Mouse (Mus musculus): ENCODE data around the gene Meis2.

Meis2 gene

DNA sequence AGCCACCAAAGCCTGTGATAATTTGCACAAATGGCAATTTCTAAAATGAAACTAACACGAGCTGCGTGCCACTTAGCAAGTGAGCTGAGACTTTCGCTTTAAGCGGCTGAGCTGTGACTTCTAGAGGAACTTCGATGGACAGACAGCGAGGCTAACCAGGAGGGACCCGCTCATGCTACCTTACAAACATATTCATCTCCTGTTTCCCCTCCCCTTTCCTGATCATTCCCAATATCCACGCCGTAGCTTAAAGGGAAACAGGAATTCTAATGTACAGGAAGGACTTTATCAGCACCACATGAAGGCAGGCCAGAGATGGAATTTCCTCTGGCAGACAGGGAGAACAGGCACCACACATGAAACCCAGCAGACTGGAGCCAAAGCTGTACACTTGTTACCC, 15.9 kb downstream of the Meis2 start:
- DNase-seq (ENCODE audit: low read depth, low spot score), result no peak

- no peak for DNase-seq (ENCODE audit: low read depth, low spot score)
These were observed 18.3 kb downstream of the Meis2 start for GRCm38 (mm10) chr2:116047365-116047764.

- no peak for DNase-seq (ENCODE audit: low read depth, low spot score)
These were observed 20.6 kb downstream of the Meis2 start for GRCm38 (mm10) chr2:116045048-116045447.

DNA sequence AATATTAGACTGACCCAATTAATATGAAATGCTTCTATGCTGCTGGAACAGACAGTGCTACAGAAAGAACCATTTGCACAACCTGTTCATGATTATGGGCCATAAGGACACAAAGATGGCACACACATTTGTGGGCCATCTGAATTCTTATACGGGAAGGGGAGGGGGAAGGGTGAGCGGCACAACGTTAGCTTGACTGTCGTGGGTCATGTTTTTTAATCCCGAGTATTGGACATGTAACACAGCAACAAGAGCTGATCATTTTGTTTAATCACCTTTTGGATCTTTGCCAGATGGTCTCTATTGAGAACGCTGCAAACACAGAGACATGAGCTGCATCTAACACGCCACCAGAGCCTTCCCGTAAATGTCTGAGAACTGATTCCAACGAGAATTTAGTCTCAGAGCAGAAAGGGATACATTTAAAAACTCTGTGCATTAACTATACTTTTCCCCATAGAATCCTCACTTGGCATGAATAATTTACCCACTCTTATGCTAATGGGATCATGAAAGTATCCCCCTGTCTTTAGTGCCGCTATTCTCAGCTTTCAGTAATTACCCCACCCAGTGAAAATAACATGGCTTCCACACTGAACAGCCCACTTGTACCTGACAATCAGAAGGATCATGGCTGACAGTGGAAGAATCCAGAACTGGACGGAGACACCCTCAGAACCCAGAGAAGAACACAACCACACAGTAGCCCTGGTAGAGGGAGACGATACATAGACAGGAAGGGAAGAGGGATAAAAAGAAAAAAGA, 22.5 kb downstream of the Meis2 start:
- no peak for DNase-seq (ENCODE audit: low read depth, low spot score)

DNA sequence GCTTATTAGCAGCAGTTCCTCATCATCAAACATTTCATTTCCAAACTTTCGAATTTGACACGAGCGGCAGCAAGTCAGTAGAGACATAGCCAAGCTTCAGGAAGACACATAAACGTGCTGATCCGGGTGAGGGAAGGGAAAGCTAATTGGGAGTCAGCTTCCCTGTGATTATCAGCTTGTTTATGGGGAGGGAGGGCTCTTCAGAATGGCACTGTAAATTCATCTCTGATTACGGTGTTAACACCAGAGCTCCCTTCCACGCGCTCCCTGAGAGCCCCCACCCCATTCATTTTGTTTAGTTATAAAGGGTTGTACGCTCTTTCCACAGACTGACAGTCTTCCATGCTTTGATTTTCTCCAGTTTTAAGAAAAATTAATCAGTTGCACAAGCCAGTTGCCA, 23.2 kb downstream of the Meis2 start:
- no peak for DNase-seq (ENCODE audit: low read depth, low spot score)

GRCm38 (mm10) chr2:116041683-116042262, 23.9 kb downstream of the Meis2 start:
- DNase-seq (ENCODE audit: low read depth, low spot score), result no peak

GRCm38 (mm10) chr2:116035345-116035744, 30.3 kb downstream of the Meis2 start:
- no peak for DNase-seq (ENCODE audit: low read depth, low spot score)

- DNase-seq (ENCODE audit: low read depth, low spot score), result peak; percentile 16
These were observed 37.5 kb downstream of the Meis2 start for GRCm38 (mm10) chr2:116028127-116028526.

DNA sequence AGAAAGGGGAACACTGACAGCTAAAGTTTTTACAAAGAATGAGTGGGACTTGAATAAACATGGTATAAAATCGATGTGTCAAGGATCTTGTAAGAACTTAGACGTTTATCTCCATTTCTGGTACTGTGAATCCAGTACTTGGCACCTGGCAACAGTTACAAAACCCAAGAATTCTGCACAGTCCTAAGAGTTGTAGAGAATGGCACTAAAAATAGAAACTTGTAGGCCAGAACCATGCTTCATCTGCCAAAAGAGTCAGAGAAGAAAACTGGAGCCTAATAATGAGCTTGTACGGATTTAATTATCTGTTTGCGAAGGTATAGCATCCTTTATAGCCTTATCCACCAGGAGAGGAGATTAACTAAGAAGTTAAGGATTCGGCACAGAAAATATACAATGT, 42.8 kb downstream of the Meis2 start:
- DNase-seq (ENCODE audit: low read depth, low spot score), result no peak

GRCm38 (mm10) chr2:116021931-116022330, 43.7 kb downstream of the Meis2 start:
- no peak for DNase-seq (ENCODE audit: low read depth, low spot score)

GRCm38 (mm10) chr2:116021046-116021445, 44.6 kb downstream of the Meis2 start:
- DNase-seq (ENCODE audit: low read depth, low spot score), result no peak

GRCm38 (mm10) chr2:116020451-116020951, 45.1 kb downstream of the Meis2 start:
- DNase-seq (ENCODE audit: low read depth, low spot score), result no peak

GRCm38 (mm10) chr2:116019959-116020358, 45.7 kb downstream of the Meis2 start:
- no peak for DNase-seq (ENCODE audit: low read depth, low spot score)

DNA sequence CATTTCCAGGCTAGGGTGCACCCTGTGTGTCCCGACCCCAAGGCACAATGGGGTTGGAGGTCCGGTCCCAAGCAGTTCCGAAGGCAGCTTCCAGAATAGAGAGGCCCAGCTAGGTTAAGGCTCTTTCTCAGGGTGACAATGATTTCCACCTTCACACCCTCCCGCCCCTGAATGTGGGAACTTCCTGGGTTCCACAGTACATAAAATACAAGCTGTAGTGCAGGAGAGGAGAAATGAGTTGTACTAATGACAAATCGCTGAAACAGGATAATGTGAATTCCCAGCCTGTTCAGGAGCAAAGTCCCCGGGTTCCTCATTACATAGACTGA, 46.2 kb downstream of the Meis2 start:
- DNase-seq (ENCODE audit: low read depth, low spot score), result no peak

DNA sequence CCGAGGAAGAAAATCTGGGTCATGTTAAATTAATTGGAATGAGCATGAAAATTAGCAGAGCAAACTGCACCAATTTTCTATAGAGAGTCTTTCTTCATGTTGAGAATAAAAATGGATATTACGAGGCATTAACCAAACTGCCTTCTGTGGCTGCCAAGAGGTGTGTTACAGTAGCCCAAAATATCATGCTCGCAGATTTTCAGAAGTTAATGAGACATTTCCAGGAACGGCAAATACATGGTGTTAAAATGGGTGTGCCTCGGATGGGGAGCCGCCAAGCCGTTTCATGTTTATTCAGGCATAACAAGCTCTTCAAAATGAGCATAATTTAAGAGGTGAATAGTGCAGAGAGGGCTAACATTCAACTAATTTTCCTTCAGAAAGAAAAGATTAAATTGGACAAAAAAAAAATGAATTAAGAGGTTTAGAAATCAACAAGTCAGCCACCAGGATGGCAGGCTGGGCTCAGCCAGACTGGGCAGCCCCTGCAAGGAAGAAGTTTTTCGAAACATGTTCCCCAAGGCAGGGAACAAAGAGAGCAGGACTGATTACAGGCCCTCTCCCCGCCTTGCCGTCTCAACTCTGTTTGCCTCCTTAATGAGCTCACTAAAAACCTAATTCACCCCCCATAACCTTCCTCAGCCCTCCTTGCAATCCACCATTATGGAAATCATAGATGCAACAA, 46.7 kb downstream of the Meis2 start:
- DNase-seq (ENCODE audit: low read depth, low spot score), result no peak

GRCm38 (mm10) chr2:116015520-116015919, 50.1 kb downstream of the Meis2 start:
- no peak for DNase-seq (ENCODE audit: low read depth, low spot score)

- no peak for DNase-seq (ENCODE audit: low read depth, low spot score)
These were observed 55.2 kb downstream of the Meis2 start for GRCm38 (mm10) chr2:116010469-116010868.

DNA sequence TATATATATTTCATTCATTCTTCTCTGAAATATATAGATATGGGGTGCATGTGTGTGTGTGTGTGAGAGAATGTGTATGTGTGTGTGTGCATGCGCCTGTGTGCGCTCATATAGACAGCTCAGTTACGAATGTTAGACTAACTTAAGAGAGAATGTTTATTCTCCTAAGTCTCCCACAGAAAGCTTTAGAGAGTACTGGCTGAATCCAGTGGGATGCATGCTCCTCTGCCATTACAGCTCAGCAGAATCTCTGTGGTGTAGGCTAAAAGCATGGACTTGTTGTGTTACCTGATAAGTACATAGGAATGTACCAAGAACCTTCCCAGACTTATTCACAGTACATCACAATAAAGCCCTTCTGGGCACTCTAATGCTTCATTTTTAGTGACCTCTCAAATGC, 55.6 kb downstream of the Meis2 start:
- DNase-seq (ENCODE audit: low read depth, low spot score), result no peak

GRCm38 (mm10) chr2:116009097-116009970, 56.3 kb downstream of the Meis2 start:
- no peak for DNase-seq (ENCODE audit: low read depth, low spot score)

DNA sequence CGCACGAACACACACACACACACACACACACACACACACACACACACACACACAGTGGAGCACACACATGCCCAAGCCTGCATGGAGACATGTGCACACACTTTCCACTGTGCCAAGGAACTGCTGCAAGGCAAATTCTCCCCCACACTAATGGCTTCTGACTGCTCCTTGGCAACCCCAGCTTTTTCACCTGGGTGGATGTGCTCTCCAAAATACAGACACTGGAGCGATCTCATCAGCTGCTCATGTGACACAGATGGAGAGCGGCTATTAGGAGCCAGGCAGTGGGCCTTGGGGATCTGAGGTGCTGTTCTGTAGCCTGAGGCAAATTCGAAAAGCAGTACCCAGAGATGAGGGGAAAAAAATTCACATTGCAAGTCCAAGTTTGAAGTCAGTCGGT, 63.3 kb downstream of the Meis2 start:
- no peak for DNase-seq (ENCODE audit: low read depth, low spot score)

GRCm38 (mm10) chr2:116001352-116002138, 64.1 kb downstream of the Meis2 start:
- DNase-seq (ENCODE audit: low read depth, low spot score), result no peak
